Mouse (Mus musculus): ENCODE results near the gene Slc25a34. TPM values are rescaled to one million over a fixed set of nuclear protein-coding genes. Genes with fewer than 3 reads are reported as not detected.

Slc25a34 gene
- 2.6 and 12.3 TPM in 2 replicates for polyA plus RNA-seq (2012; rRNA removed)

- TF ChIP-seq CTCF (IDR thresholded peaks at IDR 0.05; ENCODE audit: borderline replicate concordance, control insufficient read depth, extremely low read depth, insufficient read depth, low read length, poor library complexity) (no peak), POLR2A (IDR thresholded peaks at IDR 0.05; ENCODE audit: control insufficient read depth, extremely low read depth, insufficient read depth, low read length, poor library complexity) (no peak)
- no peaks in the 10 kb centered on the region for H3K36me3 ChIP-seq (ENCODE audit: control insufficient read depth, insufficient read depth, low read length)
- H3K27ac ChIP-seq (ENCODE audit: control insufficient read depth, insufficient read depth, low read length), result no peak within 1 kb of the TSS
- peaks cover 5% of the 10 kb centered on the region; the same call in 1 of the 2 replicates for H3K4me1 ChIP-seq (replicated peaks; ENCODE audit: control insufficient read depth, insufficient read depth, low read length)
- no peak for DNase-seq
- H3K27me3 ChIP-seq (ENCODE audit: control insufficient read depth, insufficient read depth, low read length), result no peaks in the 10 kb centered on the region
- 100% methylated on average over 1 of the region's 1 CpGs for WGBS
- H3K4me3 ChIP-seq (ENCODE audit: control insufficient read depth, insufficient read depth, low read length), result no peak within 1 kb of the TSS
These were observed at the start of gene Slc25a34 for GRCm38 (mm10) chr4:141623666-141624065. Gene Slc25a34 (minus strand): TSS chr4:141623821.

GRCm38 (mm10) chr4:141672325-141672724, 48.7 kb upstream of the Slc25a34 start:
- Histone ChIP-seq H3K27me3 (ENCODE audit: control insufficient read depth, insufficient read depth, low read length) (no peaks in the 10 kb centered on the region), H3K4me1 (replicated peaks; ENCODE audit: control insufficient read depth, insufficient read depth, low read length) (no peaks in the 10 kb centered on the region), H3K36me3 (ENCODE audit: control insufficient read depth, insufficient read depth, low read length) (no peaks in the 10 kb centered on the region), H3K4me3 (ENCODE audit: control insufficient read depth, insufficient read depth, low read length) (no peak overlapping the region), H3K27ac (ENCODE audit: control insufficient read depth, insufficient read depth, low read length) (no peak overlapping the region)
- no peak for DNase-seq
- TF ChIP-seq CTCF (IDR thresholded peaks at IDR 0.05; ENCODE audit: borderline replicate concordance, control insufficient read depth, extremely low read depth, insufficient read depth, low read length, poor library complexity), result no peak
- no peak for TF ChIP-seq POLR2A (IDR thresholded peaks at IDR 0.05; ENCODE audit: control insufficient read depth, extremely low read depth, insufficient read depth, low read length, poor library complexity)
- 86% methylated on average over 13 of the region's 13 CpGs for WGBS

GRCm38 (mm10) chr4:141671389-141671788, 47.8 kb upstream of the Slc25a34 start:
- WGBS, result 91% methylated on average over 4 of the region's 4 CpGs
- Histone ChIP-seq H3K27ac (ENCODE audit: control insufficient read depth, insufficient read depth, low read length) (no peak overlapping the region), H3K4me3 (ENCODE audit: control insufficient read depth, insufficient read depth, low read length) (no peak overlapping the region), H3K4me1 (replicated peaks; ENCODE audit: control insufficient read depth, insufficient read depth, low read length) (no peaks in the 10 kb centered on the region), H3K27me3 (ENCODE audit: control insufficient read depth, insufficient read depth, low read length) (no peaks in the 10 kb centered on the region), H3K36me3 (ENCODE audit: control insufficient read depth, insufficient read depth, low read length) (no peaks in the 10 kb centered on the region)
- no peak for TF ChIP-seq POLR2A (IDR thresholded peaks at IDR 0.05; ENCODE audit: control insufficient read depth, extremely low read depth, insufficient read depth, low read length, poor library complexity)
- no peak for TF ChIP-seq CTCF (IDR thresholded peaks at IDR 0.05; ENCODE audit: borderline replicate concordance, control insufficient read depth, extremely low read depth, insufficient read depth, low read length, poor library complexity)
- no peak for DNase-seq

- DNase-seq, result no peak
- WGBS, result 78% methylated on average over 18 of the region's 18 CpGs
- TF ChIP-seq CTCF (IDR thresholded peaks at IDR 0.05; ENCODE audit: borderline replicate concordance, control insufficient read depth, extremely low read depth, insufficient read depth, low read length, poor library complexity) (no peak), POLR2A (IDR thresholded peaks at IDR 0.05; ENCODE audit: control insufficient read depth, extremely low read depth, insufficient read depth, low read length, poor library complexity) (no peak)
- Histone ChIP-seq H3K36me3 (ENCODE audit: control insufficient read depth, insufficient read depth, low read length) (no peaks in the 10 kb centered on the region), H3K27me3 (ENCODE audit: control insufficient read depth, insufficient read depth, low read length) (no peaks in the 10 kb centered on the region), H3K27ac (ENCODE audit: control insufficient read depth, insufficient read depth, low read length) (no peak overlapping the region), H3K4me1 (replicated peaks; ENCODE audit: control insufficient read depth, insufficient read depth, low read length) (no peaks in the 10 kb centered on the region), H3K4me3 (ENCODE audit: control insufficient read depth, insufficient read depth, low read length) (no peak overlapping the region)
These were observed 46.5 kb upstream of the Slc25a34 start for GRCm38 (mm10) chr4:141669898-141670712.

GRCm38 (mm10) chr4:141664799-141665198, 41.2 kb upstream of the Slc25a34 start, which contains the start of gene Plekhm2:
Gene Plekhm2 (minus strand): TSS chr4:141664899.
- H3K36me3 ChIP-seq (ENCODE audit: control insufficient read depth, insufficient read depth, low read length), result no peaks in the 10 kb centered on the region
- peak; percentile 13 for DNase-seq
- 89% methylated on average over 8 of the region's 8 CpGs for WGBS
- peaks cover 13% of the 10 kb centered on the region for H3K4me1 ChIP-seq (replicated peaks; ENCODE audit: control insufficient read depth, insufficient read depth, low read length)
- TF ChIP-seq CTCF (IDR thresholded peaks at IDR 0.05; ENCODE audit: borderline replicate concordance, control insufficient read depth, extremely low read depth, insufficient read depth, low read length, poor library complexity) (no peak), POLR2A (IDR thresholded peaks at IDR 0.05; ENCODE audit: control insufficient read depth, extremely low read depth, insufficient read depth, low read length, poor library complexity) (no peak)
- no peaks in the 10 kb centered on the region for H3K27me3 ChIP-seq (ENCODE audit: control insufficient read depth, insufficient read depth, low read length)
- no peak within 1 kb of the TSS for H3K27ac ChIP-seq (ENCODE audit: control insufficient read depth, insufficient read depth, low read length)
- peak within 1 kb of the TSS; percentile 65 for H3K4me3 ChIP-seq (ENCODE audit: control insufficient read depth, insufficient read depth, low read length)

- WGBS, result 3% methylated on average over 60 of the region's 60 CpGs
- H3K4me1 ChIP-seq (replicated peaks; ENCODE audit: control insufficient read depth, insufficient read depth, low read length), result peaks cover 13% of the 10 kb centered on the region
- peak; percentile 74 for DNase-seq
These were observed 40.6 kb upstream of the Slc25a34 start for GRCm38 (mm10) chr4:141664011-141664745.

More at GRCm38 (mm10) chr4:141664011-141664745, 40.6 kb upstream of the Slc25a34 start:
- H3K36me3 ChIP-seq (ENCODE audit: control insufficient read depth, insufficient read depth, low read length), result no peaks in the 10 kb centered on the region
- no peaks in the 10 kb centered on the region for H3K27me3 ChIP-seq (ENCODE audit: control insufficient read depth, insufficient read depth, low read length)
- peak; percentile 51 for TF ChIP-seq POLR2A (IDR thresholded peaks at IDR 0.05; ENCODE audit: control insufficient read depth, extremely low read depth, insufficient read depth, low read length, poor library complexity)
- no peak for TF ChIP-seq CTCF (IDR thresholded peaks at IDR 0.05; ENCODE audit: borderline replicate concordance, control insufficient read depth, extremely low read depth, insufficient read depth, low read length, poor library complexity)
- H3K4me3 ChIP-seq (ENCODE audit: control insufficient read depth, insufficient read depth, low read length), result peak overlapping the region; percentile 50
- H3K27ac ChIP-seq (ENCODE audit: control insufficient read depth, insufficient read depth, low read length), result no peak overlapping the region
